Mouse (Mus musculus): ENCODE measurements at regions not wholly inside any gene's neighbourhood (a gene's known extent, or its start where the extent isn't known, plus 50 kb on each side); places are given as distances from the start of the nearest gene placed in this dataset.

- DNase-seq: no peak
These were observed 213.2 kb upstream of the Klf3 start for GRCm38 (mm10) chr5:64590036-64590435.

DNA sequence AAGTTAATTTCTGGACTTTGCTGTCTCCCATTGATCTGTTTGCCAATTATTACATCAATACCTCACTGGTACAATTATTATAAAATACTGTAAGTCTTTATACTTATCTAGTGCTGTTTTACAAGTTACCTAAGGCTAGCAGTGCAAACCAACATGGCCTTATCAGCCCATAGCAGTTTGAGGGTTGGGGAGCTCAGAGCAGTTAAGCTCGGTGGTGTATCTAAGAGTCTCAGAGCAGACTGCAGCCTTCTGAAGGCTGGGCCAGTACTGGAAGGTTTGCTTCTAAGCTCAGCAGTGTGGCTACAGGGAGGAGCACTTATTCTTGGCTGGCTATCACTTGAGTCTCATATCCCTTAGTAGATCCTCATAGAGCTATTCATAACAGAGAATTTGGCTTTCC, 212.4 kb upstream of the Klf3 start:
- no peak for DNase-seq

GRCm38 (mm10) chr5:64591792-64592191, 211.4 kb upstream of the Klf3 start:
- no peak for DNase-seq

- peak; percentile 33 for DNase-seq
These were observed 208.0 kb upstream of the Klf3 start for GRCm38 (mm10) chr5:64595220-64595619.

DNA sequence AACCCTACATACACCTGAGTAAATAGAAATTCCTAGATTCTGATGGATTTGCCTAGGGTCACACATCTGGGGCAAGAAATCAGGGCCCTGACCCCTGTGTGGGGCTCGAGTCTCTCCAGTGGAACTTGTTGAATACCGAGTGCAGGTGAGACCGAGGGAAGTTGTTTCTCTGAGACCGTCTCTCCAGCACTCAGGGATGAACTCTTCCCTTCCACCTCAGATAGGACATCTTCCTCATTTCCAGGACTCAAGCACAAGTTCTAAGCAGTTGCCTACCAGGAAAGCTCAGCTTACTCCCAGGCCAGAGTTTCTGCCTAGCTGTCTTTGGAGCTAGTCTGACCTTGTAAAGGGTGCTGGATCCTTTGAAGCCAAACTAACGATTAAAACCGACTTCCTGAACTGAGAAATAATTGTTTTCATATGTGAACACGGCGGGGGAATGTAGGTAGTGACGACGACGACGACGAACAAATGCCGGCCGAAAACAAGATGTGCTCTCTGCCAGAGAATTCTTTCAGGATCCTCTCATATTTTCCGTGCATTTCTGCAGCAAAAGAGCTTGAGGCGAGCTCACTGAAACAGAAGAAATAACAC, 207.3 kb upstream of the Klf3 start:
- DNase-seq: no peak

DNA sequence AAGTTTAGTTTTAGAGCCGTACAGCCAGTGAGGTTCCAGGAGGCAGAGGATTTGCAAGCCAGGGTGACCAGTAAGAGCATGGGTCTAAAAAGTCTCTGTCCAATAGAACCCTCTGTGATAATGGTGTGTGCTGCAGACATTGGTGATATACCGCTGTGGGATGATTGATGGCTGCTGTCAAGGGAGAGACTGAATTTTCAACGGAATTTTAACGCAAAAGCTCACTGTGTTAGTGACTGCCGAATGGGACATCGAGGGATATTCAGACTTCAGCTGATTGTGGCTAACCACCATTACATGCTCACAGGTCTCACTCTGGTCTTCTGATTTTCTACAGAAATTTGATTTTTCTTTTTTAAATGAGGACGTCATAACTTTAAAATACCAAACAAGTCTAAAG, 206.2 kb upstream of the Klf3 start:
- no peak for DNase-seq

- no peak for DNase-seq
These were observed 205.7 kb upstream of the Klf3 start for GRCm38 (mm10) chr5:64597451-64597850.

- no peak for DNase-seq
These were observed 204.6 kb upstream of the Klf3 start for GRCm38 (mm10) chr5:64598606-64599005.

DNA sequence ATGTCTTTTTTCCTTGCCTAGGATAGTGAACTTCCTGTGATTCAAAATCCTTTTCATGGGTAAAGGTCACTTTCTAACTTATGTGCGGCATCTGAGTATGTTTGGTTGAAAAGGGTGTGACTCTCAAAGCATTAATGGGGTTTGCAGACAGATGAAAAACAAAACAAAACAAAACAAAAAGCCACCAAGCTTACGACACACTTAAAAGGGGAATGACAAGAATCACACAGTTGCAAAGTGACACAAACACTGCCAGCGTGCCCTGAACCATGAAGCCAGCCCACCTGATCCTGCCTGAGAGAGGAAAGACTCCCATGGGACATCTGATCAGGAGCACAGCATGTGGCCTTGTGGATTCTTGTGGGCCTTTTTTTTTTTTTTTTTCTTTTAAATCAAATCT, 204.2 kb upstream of the Klf3 start:
- DNase-seq: peak; percentile 32

GRCm38 (mm10) chr5:64599865-64600288, 203.3 kb upstream of the Klf3 start:
- DNase-seq: peak; percentile 82

DNA sequence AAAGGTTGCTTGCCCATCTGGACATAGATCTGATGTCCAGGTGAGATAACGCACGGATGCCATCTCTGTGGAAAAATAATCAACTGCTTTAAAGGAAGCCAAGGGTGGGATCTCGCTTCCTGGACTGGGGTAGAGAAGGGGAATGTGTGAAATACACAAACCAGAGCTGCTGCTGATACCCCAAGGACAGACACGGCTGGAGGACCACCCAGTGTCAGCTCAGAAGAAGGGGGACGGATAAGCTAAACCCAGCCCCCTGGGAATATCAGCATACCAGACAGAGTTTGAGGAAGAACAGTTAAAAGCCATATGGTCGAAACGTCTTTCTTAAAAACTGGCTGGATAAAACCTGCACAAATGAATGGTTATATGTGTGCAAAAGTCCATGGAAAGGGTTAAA, 202.8 kb upstream of the Klf3 start:
- DNase-seq: peak; percentile 24

GRCm38 (mm10) chr5:64600811-64601210, 202.4 kb upstream of the Klf3 start:
- DNase-seq: no peak

- no peak for DNase-seq
These were observed 201.9 kb upstream of the Klf3 start for GRCm38 (mm10) chr5:64601285-64601684.

- no peak for DNase-seq
These were observed 201.4 kb upstream of the Klf3 start for GRCm38 (mm10) chr5:64601832-64602231.

DNA sequence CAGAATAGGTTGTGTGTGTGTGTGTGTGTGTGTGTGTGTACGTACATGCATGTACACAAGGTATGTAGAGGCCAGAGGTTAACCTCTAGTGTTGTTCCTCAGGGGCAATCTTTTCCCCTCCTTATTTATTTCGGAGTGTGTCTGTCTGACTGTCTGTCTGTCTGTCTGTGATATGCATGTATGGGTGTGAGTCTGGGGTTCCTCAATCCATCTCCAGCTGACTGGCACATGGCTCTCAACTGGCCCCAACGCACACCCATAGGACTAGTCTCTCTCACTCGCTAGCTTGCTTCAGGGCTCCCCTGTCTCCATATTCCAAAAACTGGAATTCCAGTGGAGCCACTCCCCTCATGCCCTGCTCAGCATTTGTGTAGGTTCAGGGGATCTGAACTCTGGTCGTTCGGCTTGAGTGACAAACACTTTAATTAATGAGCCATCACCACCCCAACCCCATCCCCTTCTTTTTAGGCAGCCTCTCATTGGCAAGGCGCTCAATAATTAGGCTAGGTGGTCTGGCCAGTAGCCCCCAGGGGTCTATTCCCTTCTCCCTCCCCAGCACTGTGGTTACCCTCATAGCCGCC, 200.7 kb upstream of the Klf3 start:
- DNase-seq: no peak

DNA sequence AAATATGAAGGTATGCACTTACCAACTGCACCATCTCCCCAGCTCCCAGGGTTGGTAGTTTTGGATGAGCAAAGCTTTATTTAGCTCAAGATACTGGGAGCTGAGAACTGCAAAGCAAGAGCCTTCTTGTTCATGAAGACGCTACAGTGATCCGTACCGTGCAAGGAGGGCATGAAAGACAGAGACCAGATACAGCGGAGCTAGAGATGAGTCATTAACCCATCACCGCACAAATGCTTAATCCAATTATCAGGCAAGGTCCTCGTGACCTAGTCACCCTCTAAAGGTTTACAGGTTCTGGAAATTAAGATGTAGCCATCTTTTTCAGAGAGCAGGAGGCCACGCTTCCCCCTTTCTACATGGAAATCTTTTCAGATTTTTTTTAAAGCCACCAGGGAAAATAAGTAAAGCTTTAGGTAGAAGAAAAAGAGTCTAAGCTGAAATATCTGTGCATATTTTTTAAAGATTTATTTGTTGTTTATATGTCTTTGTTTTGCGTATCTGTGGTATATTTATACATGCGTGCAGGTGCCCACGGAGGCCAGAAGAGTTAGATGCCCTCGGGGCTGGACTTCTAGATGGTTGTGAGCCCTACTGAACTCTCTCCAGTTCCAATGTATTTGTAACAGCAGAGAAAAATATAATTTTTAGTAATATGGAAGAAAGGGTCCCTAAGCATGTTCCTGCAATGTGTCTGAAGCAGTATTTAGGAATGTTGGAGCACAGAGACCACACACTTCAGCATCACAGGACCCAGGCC, 200.0 kb upstream of the Klf3 start:
- no peak for DNase-seq

DNA sequence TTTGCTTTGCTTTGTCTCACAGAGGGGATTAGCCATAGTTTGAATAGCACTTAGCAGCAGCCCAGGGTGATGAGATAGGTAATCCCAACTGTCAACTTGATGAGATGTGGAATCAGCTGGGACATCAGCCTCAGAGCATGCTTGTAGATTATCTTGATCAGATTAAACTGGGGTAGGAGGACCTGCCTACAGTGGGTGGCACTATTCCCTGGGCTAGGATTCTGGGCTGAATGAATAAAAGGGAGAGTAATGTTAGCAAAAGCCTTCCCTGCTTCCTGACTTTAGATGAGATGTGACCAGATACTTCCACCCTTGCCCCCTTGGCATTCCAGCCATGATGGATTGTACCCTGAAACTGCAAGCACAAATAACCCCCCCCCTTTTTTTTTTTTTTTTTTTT, 198.0 kb upstream of the Klf3 start:
- no peak for DNase-seq

GRCm38 (mm10) chr5:64605991-64606390, 197.2 kb upstream of the Klf3 start:
- no peak for DNase-seq

- DNase-seq: peak; percentile 62
These were observed 193.7 kb upstream of the Klf3 start for GRCm38 (mm10) chr5:64609378-64610087.

- DNase-seq: no peak
These were observed 193.0 kb upstream of the Klf3 start for GRCm38 (mm10) chr5:64610146-64610545.

DNA sequence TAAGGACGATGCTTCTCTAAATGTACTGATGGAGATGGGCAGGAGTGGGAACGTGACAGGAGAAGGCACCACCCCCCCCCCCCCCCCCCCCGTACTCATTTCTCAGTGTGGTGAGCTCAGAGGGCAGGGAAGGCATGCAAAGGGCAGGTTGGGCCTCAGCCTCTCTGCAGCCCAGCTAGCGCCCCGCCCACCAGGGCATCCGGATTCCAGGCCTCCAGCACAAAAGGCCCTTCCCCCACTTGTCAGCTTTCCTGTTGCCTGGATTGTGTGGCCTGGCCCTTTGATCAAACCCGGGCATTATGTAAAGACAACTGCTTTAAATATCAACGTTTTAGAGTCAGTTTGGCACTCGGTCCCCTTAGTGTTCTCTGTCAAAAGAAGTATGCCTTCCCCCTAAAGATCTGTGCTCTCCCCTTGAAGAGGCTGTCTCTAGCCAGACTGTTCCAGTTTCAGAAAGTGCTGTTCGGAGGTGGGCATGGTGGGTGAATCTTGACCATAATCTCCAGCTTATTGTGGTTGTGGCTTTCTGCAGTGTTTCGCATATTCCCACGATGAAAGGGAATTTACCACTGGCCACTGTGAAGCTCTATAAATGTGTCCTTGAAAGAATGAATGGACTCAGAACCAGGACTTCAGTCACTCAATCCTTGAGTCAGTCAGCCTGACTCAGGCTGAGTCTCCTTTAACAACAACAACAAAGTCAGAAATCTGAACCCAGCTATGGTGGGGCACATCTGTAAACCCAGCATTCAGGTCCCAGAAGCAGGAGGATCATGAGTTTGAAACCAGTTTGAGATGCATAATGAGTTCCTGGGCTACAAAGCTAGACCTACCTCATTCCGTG, 192.4 kb upstream of the Klf3 start:
- DNase-seq: peak; percentile 73

- no peak for DNase-seq
These were observed 191.2 kb upstream of the Klf3 start for GRCm38 (mm10) chr5:64612017-64612416.

DNA sequence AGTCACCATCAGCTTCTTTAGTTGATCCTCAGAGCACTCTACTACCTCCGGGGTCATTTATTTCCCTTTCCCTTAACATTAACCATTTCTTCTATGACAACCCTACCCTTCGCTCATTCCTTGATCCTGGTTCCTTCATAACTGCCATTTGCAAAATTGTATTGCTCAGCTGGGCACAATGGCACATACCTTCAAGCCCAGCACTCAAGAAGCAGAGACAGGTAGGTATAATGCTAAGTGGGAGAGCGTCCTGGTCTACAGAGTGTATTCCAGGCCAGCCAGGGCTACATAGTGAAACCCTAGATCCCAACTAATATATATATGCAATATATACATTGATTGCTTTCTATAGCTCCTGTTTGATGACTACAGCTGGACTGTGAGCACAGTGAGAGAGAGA, 189.5 kb upstream of the Klf3 start:
- no peak for DNase-seq
